Mouse (Mus musculus): ENCODE measurements around the gene Gm17606. TPM values are rescaled to one million over a fixed set of nuclear protein-coding genes. Genes with fewer than 3 reads are reported as not detected.

The Gm17606 gene
- total RNA-seq, 2 experiments from 2014 or later, result not detected

DNA sequence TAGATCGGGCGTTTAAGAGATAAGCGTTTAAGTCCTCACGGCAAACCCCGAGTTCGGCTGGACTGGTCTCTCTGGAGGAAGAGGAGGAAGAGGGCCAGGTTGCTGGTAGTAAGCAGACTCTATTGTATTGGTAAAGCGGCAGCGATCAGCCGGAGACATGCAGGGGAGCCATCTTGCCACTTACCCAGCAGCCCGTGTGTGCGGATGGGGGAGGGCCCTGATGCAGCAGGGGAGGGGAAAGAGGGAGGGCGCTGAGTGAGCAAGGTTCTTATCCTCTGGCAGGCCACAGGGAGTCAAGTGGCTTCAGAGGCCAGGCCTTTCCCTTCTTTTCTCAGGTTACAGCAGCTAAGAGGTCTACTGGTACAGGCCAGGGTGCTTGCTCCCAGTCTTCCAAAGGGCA is 12.7 kb downstream of the Gm17606 start:
- peak in 1 of 2 experiments; percentile 82 for DNase-seq (ENCODE audit: low spot score in 2 of 2)

DNA sequence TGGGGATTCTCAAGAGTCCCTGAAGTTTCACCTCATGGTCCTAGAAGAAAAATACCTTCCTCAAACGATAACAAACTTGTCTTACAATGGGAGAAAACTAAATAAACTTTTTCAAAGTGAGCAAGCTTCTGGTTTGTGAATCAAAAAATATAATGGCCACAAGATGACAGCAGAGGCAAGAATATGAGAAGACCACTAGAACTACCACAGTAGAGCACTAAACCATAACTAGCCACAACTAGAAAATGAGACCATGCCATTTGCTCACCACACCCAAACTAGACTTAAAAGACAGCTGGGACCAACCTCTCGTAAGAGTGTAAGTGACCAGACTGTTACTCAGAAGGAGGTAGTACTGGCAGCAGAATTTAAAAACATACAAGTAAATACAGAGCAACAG is 19.3 kb downstream of the Gm17606 start:
- no peak for DNase-seq (ENCODE audit: low spot score in 2 of 2)

DNA sequence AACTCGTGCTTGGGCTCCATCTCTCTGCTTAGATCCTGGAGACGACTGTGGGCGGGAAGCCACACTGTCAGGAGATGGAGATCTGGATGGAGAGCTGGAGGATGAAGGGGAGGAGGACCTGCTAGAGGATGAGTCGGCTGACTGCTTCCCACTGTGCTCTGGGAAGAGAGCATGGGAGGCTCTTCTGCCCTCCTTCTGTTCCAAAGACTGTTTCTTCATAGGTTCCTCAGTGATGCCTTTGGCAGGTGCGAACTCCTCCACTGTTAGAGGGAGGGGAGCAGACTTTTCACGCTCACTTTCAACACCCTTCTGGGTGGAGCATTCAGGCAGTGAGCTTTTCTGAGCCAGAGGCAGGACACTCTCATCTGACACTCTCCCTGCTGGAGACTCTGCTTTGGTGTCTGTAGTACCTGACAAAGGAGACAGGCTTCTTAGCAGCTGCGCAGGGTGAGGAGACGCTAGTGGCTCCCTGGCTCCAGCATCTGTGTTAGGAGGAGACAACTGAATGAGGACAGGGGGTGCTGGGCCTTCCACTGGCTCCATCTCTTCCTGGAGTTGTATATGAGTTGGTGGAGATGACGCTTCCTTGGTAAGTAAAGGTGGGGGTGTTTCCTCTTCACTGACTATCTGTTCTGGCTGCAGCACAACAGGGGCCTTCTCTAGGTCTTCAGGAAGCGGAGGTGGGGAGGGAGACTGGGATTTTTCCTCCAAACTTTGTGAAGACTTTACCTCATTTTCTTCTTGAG is 23.9 kb downstream of the Gm17606 start:
- DNase-seq (ENCODE audit: low spot score in 2 of 2), result no peak

DNA sequence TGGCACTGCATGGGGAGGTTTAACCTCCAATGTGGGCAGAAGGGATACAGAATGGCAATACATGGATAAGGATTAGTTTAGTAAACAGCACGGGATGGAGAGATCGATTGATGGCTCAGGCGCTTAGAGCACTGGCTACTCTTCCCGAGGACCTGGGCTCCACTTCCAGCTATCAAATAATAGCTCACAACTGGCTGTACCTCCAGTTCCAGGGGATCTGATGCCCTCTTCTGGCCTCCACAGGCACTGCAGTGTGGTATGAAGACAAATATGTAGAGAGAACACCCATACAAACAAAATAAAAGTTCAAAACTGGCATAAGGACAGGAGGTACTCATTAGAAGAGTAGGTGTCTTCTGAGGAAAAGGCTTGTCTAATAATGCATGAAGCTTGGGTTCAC is 28.6 kb downstream of the Gm17606 start:
- DNase-seq (ENCODE audit: low spot score in 2 of 2), result peak in 1 of 2 experiments; percentile 32

DNA sequence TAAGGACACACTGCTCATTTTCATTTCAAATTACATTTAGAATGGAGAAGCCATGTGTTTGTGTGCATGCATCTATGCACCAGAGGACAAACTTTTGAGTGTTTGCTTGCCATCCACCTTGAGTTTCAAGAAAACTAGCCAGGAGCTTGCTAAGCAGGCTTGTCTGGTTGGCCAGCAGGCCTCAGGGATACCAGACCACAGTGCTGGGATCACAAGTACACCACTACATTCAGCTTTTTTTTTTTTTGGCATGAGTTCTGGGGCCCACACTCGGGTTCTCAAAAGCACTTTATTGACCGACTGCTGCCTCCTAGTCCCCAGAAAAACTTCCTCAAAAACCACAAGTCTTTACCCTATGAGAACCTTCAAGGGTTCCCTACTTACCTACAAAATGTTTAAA is 33.6 kb downstream of the Gm17606 start:
- DNase-seq (ENCODE audit: low spot score in 2 of 2), result no peak

DNA sequence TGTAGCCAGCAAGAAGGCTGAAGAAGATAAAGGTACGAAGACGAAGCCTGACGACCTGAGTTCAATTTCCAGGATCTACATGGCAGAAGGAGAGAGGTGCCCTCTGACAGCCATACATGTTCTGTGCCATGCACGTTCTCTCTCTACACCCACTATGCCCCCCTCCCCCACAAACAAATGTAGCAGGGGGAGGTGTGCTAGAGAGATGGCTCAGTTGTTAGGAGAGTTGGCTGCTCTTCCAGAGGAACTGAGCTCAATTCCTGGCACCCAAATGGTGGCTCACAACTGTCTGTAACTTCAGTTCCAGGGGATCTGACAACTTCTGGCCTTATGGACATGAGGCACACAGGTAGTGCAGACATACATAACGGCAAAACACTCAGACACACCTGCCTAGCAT is 35.5 kb downstream of the Gm17606 start:
- no peak for DNase-seq (ENCODE audit: low spot score in 2 of 2)

DNA sequence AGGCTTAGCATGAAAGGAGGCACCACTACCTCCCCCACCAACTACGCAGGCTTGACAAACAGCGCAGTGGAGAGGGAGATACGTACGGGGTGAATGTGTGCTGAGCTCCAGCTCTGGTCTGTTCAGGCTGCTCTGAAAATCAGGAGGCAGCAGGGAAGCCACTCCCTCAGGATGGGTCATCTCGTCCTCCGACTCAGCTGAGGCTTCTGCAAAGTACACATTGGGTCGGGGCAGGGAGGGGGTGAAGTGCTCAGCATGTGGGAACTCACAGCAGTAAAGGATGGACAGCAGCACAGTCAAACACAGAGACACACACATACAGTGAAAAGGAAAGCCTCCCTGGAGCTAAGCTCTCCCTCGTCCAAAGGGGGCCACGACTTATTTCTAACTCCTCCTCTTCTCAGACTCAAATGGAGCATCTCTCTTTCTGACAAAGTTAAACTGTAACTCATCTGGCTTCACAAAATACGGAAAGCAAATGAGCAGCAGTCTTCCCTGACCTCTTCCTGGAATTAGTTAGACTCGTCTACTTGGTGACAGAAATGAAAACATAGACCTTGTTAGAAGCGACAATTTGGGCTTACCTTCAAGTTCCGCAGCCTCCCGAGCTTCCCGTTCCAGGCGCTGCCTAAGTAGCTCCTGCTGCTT is 38.0 kb downstream of the Gm17606 start:
- DNase-seq (ENCODE audit: low spot score in 2 of 2), result no peak

DNA sequence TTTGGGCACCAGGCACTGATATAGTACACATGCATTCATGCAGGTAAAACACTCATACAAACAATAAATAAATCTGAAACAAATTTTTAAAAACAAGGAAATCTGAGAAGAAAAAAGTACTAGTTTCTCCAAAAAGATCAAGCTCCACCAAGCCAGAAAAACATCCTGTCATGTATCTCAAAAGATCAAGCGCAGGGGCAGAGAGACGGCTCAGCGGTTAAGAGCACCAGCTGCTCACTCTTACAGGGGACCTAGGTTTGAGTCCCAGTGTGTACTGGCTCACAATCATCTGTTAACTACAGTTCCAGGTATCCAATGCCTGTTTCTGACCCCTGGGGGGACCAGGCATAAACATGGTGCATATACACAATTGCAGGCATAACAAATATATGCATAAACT is 41.6 kb downstream of the Gm17606 start:
- DNase-seq (ENCODE audit: low spot score in 2 of 2), result no peak

DNA sequence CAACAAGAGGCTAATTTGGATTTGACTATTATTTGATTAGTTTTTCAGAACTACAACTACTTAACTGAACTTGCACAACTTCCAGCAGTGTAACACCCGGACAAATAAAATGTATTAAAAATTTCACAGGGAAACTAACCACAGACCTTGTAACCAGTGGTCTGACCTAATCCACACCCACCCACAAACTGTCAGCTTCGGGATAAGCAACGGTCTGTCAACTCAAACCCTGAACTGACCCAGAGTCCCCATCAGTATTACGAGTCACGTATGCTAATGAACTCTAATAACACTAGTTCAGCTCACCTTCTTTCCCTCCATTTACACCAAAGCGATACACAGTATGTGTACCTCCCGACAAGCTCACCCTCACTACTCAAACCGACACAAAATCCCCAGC is 44.7 kb downstream of the Gm17606 start:
- no peak for DNase-seq (ENCODE audit: low spot score in 2 of 2)

DNA sequence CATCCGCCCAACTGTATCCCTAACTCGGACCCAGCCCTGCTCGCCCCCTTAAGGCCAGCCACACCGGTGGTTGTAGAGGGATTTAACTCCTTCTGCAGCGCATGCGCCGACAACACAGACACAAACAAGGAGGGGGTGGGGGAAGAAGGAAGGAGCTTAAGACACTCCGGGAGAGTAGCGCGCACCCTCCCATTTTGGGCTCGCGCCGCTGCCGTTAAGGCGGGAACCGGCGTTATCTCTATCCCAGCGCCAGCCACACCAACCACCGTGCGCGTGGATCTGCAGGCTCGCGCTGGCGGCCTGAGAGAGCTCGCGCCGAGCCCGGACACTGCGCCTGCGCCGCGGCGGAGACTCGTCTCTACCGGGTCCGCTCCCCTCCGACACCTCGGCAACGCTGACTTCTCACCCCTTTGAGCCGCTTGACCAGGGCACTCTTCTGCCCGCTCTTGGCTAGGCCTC is 45.3 kb downstream of the Gm17606 start, which contains the start of gene 1700123O20Rik:
Gene 1700123O20Rik (plus strand): TSS at position 154 of the 459 bp plus-strand sequence.
- DNase-seq (ENCODE audit: low spot score in 2 of 2), result peak in 1 of 2 experiments; percentile 57

DNA sequence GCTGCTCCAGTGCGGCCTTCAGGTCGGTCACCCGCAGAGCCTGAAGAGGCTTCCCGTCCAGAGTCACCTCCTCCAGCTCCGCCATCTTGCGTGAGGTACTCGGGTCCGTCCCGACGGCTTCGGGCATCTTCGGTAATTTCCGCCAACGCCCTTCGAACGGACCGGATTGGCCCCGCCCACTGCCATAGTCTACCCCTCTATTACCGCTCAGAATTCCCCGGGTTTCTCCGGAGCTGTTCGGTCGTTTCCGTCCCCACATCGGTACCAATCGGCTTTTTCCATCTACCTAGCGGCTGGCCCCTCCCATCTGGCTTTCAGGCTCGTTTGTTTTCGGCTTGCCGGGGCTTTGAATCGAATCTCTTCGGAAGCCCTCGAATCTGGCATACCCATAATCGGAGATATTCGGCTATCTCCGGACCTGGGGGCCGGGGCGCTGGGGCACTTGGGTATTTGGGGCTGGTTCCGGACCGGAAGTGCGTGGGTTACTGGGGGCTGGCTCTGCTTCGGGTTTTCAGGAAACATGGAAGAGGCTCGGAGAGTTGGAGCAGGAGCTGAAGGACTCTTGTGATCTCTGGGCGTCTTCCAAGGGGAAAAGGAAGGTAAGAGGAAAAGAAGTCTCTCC is 45.9 kb downstream of the Gm17606 start, which contains the start of gene Acin1:
Gene Acin1 (minus strand): TSS at position 410 of the 622 bp plus-strand sequence.
- DNase-seq (ENCODE audit: low spot score in 2 of 2), result peak; percentile 100

DNA sequence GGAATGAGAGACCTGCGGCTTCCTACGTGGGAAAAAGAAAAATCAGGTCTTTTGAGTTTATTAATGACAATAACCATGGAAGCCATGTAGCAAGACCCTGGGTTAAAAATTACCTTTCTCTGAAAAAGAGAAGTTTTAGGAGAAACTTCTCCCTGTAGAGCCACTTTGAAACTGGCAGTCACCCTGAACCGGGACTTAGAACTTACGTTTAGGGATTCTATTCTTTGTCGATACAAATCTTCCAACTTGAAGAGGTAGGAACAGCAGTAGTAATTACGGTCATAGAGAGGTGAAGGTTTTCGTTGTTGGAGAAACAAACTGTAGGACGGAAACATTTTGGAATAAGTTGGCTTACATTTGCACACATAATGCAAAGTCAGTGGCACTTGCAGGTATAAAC is 46.5 kb downstream of the Gm17606 start:
- no peak for DNase-seq (ENCODE audit: low spot score in 2 of 2)

DNA sequence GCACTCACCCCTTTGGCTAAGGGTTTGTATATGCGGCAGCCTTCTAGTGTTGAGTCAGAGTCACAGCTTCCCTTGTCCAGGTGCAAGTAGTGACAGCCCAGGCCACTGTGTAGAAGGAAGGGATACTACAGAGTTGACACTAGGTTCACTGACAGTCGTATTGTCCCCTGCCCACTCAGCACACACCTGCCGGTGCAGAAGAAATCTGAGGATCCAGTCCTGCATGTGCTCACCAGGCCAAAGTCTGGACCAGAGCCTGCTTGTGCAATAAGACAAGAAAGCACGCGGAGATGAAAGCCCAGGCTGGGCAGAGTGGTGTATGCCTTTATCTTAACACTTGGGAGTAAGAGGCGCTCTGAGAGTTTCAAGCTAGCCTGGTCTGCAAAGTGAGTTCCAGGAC is 54.3 kb downstream of the Gm17606 start:
- DNase-seq (ENCODE audit: low spot score in 2 of 2), result no peak

DNA sequence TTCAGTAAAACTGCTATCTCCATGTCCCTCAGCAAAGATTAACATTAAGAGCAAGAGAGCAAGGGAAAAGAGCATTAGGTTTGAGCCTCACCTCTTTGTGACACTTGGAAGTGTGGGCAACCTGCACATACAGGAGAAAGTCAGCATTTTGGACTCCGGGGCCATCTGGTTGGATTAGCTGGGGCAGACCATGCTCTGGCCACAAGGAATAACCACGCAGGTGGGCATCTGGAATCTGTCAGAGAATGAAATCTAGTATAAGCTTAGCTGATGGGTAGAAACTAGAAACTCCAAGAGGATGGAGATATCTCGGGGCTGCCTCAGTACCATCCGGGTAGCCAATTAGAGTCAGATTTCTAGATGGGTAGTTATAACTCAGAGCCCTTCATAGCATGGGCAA is 56.0 kb downstream of the Gm17606 start:
- DNase-seq (ENCODE audit: low spot score in 2 of 2), result no peak

Small RNAs within 50 kb of the gene (microRNA-seq; reads per million reads assigned to microRNA genes)
- gene Mir686 (not detected), gene Mir6948 (not detected)

Other genes with a start within 250 kb of the Gm17606 start
- gene Slc7a7, start 223.2 kb upstream of the Gm17606 start, total RNA-seq (2021), result 1 to 10 TPM; 6.2 to 7.3 TPM
- 100 to 1,000 TPM; 151 to 166 TPM for gene Mrpl52, start 214.0 kb upstream of the Gm17606 start, total RNA-seq (2021)
- 100 to 1,000 TPM; 222 to 237 TPM for gene Mmp14, start 209.3 kb upstream of the Gm17606 start, total RNA-seq (2021)
- gene Lrp10, start 176.8 kb upstream of the Gm17606 start, total RNA-seq (2021), result 10 to 100 TPM; 39.0 to 42.9 TPM
- not detected for gene Rem2, start 164.9 kb upstream of the Gm17606 start, total RNA-seq (2021)
- 10 to 100 TPM; 40.0 to 40.4 TPM for gene Prmt5, start 123.4 kb upstream of the Gm17606 start, total RNA-seq (2021)
- gene Haus4, start 86.3 kb upstream of the Gm17606 start, total RNA-seq (2021), result 10 to 100 TPM; 18.1 to 21.2 TPM
- gene Ajuba, start 63.4 kb upstream of the Gm17606 start, total RNA-seq (2021), result 10 to 100 TPM; 14.6 to 15.8 TPM
- gene 4931414P19Rik, start 35.0 kb upstream of the Gm17606 start, total RNA-seq (2021), result 1 to 10 TPM; 4.3 to 6.8 TPM
- gene Psmb5, start 22.9 kb upstream of the Gm17606 start, total RNA-seq (2021), result 100 to 1,000 TPM; 173 to 176 TPM
- gene Psmb11, start 19.5 kb upstream of the Gm17606 start, total RNA-seq (2021), result not detected
- 1 to 10 TPM; 3.2 to 3.5 TPM for gene Cdh24, start 412 bp downstream of the Gm17606 start, total RNA-seq (2021)
- 10 to 100 TPM; 25.4 to 27.1 TPM for gene 1700123O20Rik, start 45.3 kb downstream of the Gm17606 start, total RNA-seq (2021)
- 100 to 1,000 TPM; 134 to 165 TPM for gene Acin1, start 46.0 kb downstream of the Gm17606 start, total RNA-seq (2021)
- under 1 TPM in 1 of 2 experiments, not detected in 1; 0.16 TPM for gene Gm29776, start 57.9 kb downstream of the Gm17606 start, total RNA-seq (2021)
- not detected for gene Cebpe, start 71.2 kb downstream of the Gm17606 start, total RNA-seq (2021)
- gene Slc7a8, start 141.0 kb downstream of the Gm17606 start, total RNA-seq (2021), result 1 to 10 TPM; 6.5 to 8.8 TPM
- gene Rnf212b, start 173.2 kb downstream of the Gm17606 start, total RNA-seq (2021), result not detected
- gene Homez, start 230.0 kb downstream of the Gm17606 start, total RNA-seq (2021), result 1 to 10 TPM; 8.0 to 9.3 TPM
- 1 to 10 TPM; 8.1 to 9.2 TPM for gene Ppp1r3e, start 236.6 kb downstream of the Gm17606 start, total RNA-seq (2021)
- gene Bcl2l2, start 242.4 kb downstream of the Gm17606 start, total RNA-seq (2021), result 10 to 100 TPM; 35.4 to 38.7 TPM
- 1 to 10 TPM; 2.3 to 4.1 TPM for gene Gm20521, start 242.5 kb downstream of the Gm17606 start, total RNA-seq (2021)